Mouse (Mus musculus) frontal cortex, postnatal 14 days (tissue): ENCODE results near the gene Ntm.

ENCODE experiments used
- DNase-seq, 2 experiments: peaks; one replicate each; pipeline ENCODE4 v3.0.0; 2022; ENCODE audit warnings: low spot score in 2 of 2

The Ntm gene

GRCm38 (mm10) chr9:29319197-29319596, 643.7 kb downstream of the Ntm start:
- no peak for DNase-seq

- DNase-seq = no peak
Measured at GRCm38 (mm10) chr9:29318676-29319162, 644.2 kb downstream of the Ntm start.

GRCm38 (mm10) chr9:29317623-29318022, 645.3 kb downstream of the Ntm start:
- DNase-seq = peak in 1 of 2 experiments; percentile 13

DNA sequence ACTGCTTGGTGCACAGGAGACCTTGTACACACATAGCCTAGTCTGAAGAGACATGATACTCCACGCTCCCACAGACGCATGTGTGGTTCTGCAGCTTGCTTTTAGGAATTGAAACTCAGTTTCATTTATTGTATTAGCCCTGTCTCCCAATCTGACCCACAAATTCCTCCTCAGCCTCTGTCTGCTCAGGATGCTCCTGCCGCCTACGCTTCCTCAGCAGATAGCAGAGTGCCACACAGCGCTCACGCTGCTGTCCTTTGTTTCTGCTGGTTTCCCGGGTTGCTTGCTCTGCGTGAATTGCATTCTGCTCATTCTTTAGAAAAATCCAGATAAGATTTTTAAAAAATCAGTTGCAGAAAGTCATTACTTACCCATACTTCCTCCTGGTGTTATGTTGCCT, 647.1 kb downstream of the Ntm start:
- no peak for DNase-seq

GRCm38 (mm10) chr9:29306961-29307360, 656.0 kb downstream of the Ntm start:
- no peak for DNase-seq

GRCm38 (mm10) chr9:29298340-29298739, 664.6 kb downstream of the Ntm start:
- no peak for DNase-seq

DNA sequence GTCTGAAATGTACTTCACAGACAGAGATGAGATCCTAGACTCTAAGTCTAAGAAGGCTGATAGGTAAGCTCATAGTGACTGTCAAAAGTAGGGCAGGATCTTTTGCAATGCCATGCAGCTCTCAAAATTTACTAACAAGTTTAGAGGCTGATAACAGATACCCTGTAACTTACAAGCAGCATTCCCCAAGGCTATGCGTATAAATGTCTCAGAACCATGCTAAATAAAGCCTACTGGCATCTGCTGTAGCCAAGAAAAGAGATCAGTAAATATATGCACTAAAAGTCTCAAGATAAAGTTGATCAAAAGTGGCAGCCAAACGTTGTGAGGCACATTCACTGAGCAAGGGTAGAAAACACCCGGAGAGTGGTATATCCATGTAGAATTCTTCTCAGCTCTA, 666.2 kb downstream of the Ntm start:
- DNase-seq = no peak

DNA sequence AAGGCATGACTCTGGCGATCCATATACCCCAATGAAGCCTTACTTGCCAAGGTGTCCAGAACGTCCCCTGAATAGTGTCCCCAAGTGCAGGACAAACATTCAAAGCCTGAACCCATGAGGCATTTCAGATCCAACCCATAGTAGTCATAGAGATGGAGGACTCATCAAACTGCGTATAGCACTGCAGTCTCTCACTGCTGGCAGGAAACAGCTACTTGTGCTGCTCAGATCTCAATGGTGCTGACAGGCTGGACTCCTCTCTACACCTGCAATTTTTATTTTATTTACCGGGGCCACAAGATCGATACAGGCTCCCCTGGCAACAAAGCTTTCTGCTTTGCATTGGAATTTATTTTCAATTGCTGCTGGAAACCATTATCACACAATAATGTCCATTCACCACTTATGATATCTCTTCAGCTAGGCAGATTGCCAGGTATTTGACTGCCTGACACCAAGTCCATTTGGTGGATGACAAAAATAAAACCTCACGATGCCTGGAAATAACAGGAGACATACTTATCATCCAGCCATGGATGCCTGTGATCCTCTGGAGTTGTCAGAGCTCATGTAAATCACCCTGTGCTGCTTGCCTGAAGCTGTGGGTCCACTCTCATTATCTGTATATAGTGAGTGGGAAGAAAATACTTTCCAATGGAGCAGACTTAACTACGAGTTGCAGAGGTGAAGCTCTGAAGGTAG, 674.8 kb downstream of the Ntm start:
- DNase-seq = no peak

DNA sequence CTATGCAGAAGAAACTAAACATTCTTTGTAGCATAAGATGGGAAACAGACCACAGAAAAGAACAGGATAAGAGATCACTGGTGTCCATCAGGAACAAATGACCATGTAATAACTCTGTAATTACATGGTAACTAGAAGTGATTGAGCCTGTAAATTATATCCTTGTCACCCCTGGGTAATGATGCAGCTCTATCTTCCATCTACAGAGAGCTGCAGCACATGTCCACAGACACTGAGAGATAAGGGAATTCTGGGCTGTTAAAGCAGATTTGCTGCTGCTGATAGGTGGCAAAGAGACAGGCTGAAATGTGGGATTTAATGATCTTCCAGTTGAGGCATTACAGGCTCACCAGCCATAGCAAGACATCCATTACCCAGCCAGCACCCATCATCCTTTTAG, 677.8 kb downstream of the Ntm start:
- DNase-seq = no peak

- no peak for DNase-seq
Measured at GRCm38 (mm10) chr9:29272861-29273260, 690.1 kb downstream of the Ntm start.

DNA sequence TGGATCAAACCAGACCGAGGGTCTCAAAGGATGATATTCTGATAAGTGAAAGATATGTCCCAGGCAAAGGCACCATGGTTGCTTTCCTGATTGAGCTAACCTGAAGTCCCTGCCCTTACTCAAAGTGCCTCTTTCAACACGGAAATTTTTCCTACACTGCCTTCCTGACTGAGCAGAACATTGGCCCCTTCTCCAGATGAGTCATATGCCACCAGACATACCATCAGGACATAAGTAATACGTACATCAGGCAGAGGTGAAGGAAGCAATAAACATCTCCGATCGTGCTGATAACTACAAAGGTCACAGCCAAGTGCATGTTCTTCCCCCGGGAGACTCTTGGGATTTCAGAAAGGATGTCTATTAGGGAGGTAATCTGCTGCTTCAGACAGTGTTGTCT, 693.0 kb downstream of the Ntm start:
- DNase-seq = no peak

DNA sequence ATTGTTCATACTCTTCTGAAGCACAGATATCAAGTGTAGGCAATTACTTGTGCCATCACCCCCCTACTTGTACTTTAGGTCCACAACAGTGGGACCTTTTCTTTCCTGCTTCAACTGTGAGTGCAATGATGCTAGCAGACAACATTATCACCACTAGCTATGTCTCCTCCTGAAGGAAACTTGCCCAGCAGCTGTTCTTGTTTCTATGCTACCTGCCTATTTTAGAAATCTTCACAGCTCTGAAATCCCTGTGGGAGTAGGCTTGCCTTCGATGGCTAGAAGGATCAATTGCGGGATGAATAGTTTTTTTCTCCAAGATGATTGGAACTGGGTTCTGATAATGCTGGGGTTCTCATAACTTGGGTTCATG, 693.7 kb downstream of the Ntm start:
- DNase-seq = no peak

DNA sequence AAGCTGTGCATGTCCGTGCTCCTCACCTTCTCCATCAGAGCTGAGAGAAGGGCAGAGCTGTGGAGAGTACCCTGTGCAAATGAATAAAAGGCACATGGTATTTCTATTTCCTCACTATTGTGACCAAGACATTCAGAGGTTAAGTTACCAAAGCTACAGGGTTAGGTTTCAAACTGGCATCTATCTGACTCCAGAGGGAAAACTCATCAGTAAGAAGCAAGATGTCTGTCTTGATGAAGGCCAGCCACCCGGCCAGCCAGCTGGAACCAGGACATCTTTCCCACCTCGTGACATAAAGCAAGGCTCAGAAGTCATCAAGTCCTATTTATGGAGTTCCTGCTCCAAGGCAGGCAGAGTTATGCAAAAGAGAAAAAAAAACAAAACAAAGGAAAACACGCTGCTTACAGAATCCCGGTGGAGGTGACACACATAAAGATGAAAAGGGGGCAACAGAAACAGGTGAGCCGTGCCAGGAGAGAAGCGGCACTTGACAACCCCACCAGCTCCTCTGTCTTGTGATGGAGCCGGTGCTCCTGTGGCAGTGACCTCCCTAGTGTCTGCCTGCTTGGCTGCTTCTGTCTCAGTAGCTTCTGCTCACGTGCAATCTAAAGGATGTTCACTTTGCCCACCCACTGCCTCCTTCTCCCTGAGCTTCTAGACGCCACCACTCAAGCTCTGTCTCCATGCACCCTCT, 694.2 kb downstream of the Ntm start:
- no peak for DNase-seq

DNA sequence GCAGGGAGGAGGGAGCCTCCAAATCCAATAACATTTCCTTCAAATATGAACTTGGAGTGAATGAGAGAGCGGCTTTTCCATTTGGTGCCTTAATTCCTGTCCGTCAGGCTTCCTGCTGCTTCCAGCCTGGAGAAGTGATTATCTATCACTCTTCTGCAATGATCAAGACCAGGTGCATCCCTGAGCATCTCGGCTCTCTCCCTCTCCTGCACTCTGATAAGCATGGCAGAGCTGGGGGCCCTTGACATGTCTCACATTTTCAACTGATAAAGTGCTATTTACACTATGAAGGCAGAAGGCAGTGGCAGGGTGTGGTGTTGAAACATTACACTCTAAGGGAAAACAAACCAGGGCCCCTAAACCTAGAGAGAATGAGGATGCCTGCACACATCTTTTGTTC, 695.3 kb downstream of the Ntm start:
- DNase-seq = no peak

DNA sequence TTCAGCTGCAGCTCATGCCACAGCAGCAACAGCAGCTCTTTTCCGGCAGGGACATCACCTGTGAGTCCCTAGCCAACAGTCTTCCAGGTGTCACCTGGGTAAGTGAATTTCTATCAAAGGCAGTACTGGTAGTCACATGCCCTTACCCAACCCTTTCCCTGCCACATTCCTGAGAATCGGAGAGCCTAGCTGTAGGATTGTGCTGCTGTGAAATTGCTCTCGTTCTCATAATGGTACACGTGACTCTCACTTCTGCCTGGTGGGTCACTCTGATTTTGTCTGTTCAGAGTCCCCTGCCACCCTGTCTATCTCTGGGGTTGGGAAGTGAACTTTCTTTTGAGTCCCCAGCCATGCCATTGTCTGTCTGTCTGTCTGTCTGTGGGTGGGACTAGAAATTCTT, 697.8 kb downstream of the Ntm start:
- DNase-seq = no peak

DNA sequence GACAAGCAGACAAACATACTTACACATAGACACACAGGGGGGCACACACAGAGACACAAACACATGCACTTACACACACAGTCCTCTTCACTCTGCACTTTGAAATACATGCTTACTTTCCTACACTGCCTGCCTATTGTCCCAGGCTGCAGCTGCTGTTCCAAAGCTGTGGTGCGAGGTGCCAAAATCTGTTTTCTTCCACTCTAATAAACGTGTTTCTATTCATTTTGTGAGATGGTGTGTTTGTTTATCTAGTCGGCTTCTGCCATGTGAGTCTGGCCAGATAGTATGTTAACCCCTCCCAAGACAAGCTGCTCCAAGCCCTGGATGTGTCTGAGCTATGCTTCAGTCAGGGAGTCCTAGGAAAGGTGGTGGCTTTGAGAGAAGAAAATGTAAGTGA, 700.1 kb downstream of the Ntm start:
- no peak for DNase-seq

DNA sequence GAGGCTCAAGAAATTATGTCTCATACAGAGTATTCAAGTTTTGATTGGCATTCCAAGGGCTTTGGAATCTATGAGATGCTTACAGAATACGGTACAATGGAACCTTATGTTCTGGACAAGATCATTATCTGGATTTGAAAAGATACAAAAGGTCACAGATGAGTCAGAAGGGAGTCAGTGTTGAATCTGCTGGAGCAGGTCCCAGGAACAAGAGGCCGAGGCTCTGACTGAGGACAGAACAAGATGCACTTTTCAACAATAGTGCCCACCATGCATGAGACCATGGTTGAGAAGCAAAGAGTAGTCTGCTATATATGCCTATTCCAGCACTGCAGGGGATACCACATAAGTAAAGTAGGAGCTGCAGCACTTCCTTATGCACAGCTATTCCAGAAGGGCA, 710.1 kb downstream of the Ntm start:
- no peak for DNase-seq

DNA sequence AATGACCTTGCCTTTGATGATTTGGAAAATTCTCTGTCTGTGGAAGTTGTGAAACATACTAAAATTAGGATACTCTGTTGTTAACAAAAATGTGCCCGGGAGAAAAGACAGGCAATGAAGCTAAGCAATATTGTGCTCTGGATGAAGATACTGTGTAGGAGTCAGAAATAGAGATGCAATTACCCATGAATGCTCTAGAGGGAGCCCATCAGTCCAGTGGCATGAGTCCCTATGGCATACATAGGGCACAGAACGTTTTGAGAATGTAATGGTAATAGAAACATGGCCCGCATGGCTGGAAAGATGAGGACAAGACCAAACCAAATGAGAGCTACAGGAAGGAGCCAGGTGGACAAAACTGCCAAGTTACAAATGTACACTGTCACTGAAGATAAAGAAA, 712.1 kb downstream of the Ntm start:
- DNase-seq = no peak

DNA sequence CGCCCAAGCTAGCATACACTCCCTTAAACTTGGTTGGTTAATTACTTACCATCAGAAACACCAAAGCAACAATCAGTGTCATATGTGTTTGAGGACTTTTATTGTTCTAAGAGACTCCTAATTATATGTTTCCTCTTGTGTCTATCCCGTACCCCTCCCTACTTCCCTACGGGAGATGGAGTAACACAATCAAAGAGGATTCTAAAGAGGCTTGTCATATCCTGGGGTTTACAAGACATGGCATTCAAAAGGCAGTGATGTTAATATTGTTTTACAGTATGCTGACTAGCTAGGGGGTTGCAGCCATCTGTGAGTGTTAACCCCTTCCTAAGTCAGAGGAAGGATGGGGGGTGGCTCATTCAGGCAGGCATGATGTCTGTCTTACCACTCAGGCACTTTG, 715.1 kb downstream of the Ntm start:
- no peak for DNase-seq

DNA sequence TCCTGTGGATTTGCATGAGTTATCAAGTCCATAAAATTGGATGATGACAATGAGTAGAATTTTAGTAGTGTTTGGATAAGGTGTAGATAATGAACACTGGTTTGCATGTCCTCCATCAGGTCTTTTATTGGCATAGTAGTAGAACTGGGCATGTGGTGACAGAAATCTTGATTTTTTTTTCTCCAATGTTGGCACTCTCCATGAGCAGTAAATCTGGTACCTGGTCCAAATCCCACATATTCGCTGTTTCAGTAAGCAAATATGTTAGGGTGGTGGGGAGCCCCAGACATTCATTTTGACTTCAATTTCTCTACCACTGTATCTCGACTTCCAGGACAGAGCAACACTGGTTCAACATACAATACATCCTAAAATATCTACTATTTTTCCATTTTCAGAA, 718.9 kb downstream of the Ntm start:
- no peak for DNase-seq

DNA sequence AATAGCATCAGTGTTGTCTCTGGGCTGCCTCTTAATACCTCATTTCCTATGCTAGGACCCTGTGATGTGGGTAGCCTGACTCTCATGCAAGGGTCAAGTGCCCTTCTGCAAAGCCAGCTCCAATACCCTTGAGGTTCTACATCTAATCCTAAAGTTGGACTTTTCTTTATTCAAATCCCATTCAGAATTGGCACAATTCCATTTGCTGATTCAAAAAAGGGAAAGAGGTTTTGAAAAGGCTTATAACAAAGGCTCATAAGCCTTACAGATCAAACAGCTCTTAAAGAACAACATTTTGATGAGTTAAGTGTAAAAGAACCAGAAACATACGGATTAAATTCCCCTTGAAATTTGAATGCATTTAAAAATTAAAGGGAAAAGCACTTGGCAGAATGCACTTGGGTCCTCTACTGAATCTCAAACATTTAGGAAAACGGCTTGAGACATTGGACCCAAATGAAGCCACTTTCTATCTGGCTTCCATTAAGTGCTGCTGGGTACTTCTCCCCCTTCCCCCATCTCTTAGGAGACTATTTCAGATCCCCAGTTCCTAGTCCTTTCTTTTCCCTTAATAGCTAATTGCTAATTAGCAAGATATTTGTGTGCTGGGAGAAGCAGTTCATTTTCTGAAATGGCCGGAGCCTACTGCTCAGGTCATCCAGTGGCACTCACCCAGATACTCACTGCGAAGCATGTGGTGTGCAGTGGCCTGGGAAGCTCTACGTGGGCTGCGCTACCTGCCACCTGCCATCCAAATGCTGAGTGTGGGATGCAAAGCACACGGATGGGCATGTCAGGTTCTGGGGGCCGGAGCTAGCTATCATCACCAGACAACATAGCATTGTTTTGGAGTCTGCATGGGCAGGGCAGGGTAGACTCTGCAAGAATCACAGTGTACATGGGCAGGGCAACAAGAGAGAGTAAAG, 720.2 kb downstream of the Ntm start:
- DNase-seq = no peak

DNA sequence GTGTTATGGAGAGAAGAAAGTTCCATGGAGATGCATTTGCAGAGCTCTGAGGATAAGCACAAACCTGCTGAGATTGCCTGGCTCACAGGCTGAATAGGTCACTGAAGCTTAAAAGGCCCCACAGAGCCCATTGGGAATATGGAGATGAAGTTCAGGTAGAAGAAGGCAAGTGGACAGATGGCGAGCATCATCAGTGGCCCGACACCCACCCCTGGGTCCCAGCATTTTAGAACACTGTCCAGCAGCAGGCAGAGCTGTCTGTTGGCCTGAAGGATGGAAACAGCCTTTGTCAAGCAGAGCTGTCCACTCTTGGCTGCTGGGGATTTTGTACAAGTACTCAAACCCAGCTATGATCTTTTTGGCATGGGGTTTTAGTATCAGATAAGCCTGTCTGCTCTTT, 722.1 kb downstream of the Ntm start:
- no peak for DNase-seq

GRCm38 (mm10) chr9:29238973-29239372, 724.0 kb downstream of the Ntm start:
- no peak for DNase-seq
